Mouse (Mus musculus): ENCODE measurements at regions not wholly inside any gene's neighbourhood (a gene's known extent, or its start where the extent isn't known, plus 50 kb on each side); places are given as distances from the start of the nearest gene placed in this dataset.

DNA sequence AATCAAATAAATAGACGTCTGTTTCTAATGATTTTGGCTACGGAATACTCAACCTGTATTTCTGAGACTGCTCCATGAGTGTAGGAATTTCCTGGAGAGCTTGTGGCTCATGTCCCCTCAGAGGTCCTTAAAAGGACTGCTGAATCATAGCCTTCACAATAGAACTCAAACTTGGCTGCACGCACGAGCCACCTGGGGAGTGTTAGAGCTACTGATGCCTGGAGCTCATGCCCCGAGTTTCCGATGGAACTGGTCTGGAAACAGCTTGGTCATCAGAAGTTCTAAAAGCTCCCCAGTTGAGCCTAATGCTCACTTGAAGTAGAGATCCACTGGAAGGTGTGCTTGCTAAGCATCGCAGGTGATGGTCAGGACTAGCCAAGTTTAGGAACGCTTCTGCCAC is 174.3 kb upstream of the Maf start:
- TF ChIP-seq CTCF (IDR thresholded peaks at IDR 0.05; ENCODE audit: insufficient read depth, low read length), result no peak
- TF ChIP-seq POLR2A (IDR thresholded peaks at IDR 0.05; ENCODE audit: borderline replicate concordance, extremely low read depth, low read depth, low read length), result no peak
